ENCODE assay signal across 9 mouse cellular contexts in the genomic region with DNA sequence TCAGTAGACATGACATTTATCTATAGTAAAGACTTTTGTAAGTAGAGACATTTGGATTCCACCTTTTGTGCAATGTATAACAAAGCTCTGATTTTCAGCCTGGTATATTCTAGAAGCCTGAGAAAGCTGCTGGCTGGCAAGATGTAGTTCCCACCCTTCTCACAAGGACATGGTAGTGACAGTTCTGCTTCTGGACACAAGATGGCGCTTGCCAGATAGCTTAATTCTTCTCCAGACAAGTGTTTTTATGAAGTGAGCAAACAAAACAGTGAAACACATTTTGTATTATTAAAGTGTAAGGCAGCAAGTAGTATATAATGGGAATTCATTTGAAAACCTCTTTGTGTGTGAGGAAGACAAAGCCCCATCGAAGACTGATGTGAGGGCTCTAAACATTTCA. TPM values are rescaled to one million over a fixed set of nuclear protein-coding genes. Genes with fewer than 3 reads are reported as not detected.
DNase-seq lines count a peak whose midpoint lies in the region; ATAC-seq and TF ChIP-seq lines count a peak whose summit lies in the region.
"Had no signal": no experiment of that assay in that cellular context is flagged by ENCODE, and none has a peak within 500 bp of the region (broad histone marks: within the 10 kb centered on the region; RNA-seq: fewer than 3 reads in every experiment).

No protein-coding gene starts in this region.

- H3K4me3 ChIP-seq in CH12.LX (replicated peaks in 1 of 3; ENCODE audit: low read depth in 2 of 3, low read length in 2 of 3, poor library complexity in 1 of 3), result no peak overlapping the region
- no peak overlapping the region for H3K4me3 ChIP-seq in midbrain, embryonic 15.5 days

- dilution Hi-C loops in CH12.LX (cut with MboI; ENCODE audit: extremely low pct_ligation_motif_present, extremely low pct_unique_long_range_greater_than_20kb, low sequenced_read_pairs), result no loop called here

- no peaks in the 10 kb centered on the region for H3K36me3 ChIP-seq in CH12.LX (replicated peaks in 1 of 2; ENCODE audit: control insufficient read depth in 1 of 2, insufficient read depth in 1 of 2, low read length in 1 of 2)
- no peaks in the 10 kb centered on the region for H3K36me3 ChIP-seq in midbrain, embryonic 15.5 days (replicated peaks)

- peaks cover 0 to 25% of the 10 kb centered on the region in 2 experiments; a peak in 1 of 4 replicates for H3K4me1 ChIP-seq in CH12.LX (ENCODE audit: control insufficient read depth in 1 of 2, insufficient read depth in 2 of 2)
- H3K4me1 ChIP-seq in midbrain, embryonic 15.5 days, result peaks cover 4% of the 10 kb centered on the region; the same call in 1 of the 2 replicates

- H3K9ac ChIP-seq in CH12.LX (ENCODE audit: insufficient read depth, low read depth), result no peak overlapping the region
- no peak overlapping the region for H3K9ac ChIP-seq in midbrain, embryonic 15.5 days

- peak; percentile 54 to 61 for DNase-seq in heart, postnatal 10 days
- DNase-seq in heart, adult 8-10 months (ENCODE audit: low spot score), result no peak
- DNase-seq in CH12.LX (ENCODE audit: extremely low read depth), result peak; percentile 59
- DNase-seq in adrenal gland, postnatal 14 days, result peak; percentile 44
- peak; percentile 57 for DNase-seq in forelimb bud, embryonic 11.5 days (ENCODE audit: low read depth, low spot score)
- DNase-seq in layer of hippocampus, adult 9-10 months (ENCODE audit: low spot score), result peak; percentile 20

- no peak for TF ChIP-seq POLR2A in CH12.LX (IDR thresholded peaks at IDR 0.05; ENCODE audit: low read depth, low read length)

- TF ChIP-seq RAD21 in CH12.LX (IDR thresholded peaks at IDR 0.05; ENCODE audit: low read depth, low read length), result peak; percentile 46

- 0 out of 2 replicates have a peak, but pooled peaks have one; percentile 46 for ATAC-seq in midbrain, embryonic 15.5 days (replicated peaks)
- no peak for ATAC-seq in activated CD4-positive, CD25-positive, alpha-beta regulatory T cell, adult 4 months

- no peak overlapping the region; the same call in 1 of the 2 replicates for H3K4me2 ChIP-seq in CH12.LX (ENCODE audit: insufficient read depth, low read depth, poor library complexity, severe bottlenecking)
- H3K4me2 ChIP-seq in midbrain, embryonic 15.5 days, result no peak overlapping the region

- no peaks in the 10 kb centered on the region for H3K9me3 ChIP-seq in CH12.LX (replicated peaks; ENCODE audit: low read length)
- no peaks in the 10 kb centered on the region for H3K9me3 ChIP-seq in midbrain, embryonic 15.5 days

- intact Hi-C loops in heart, postnatal 10 days (cut with DNase I), result loop anchor here (5.0 to 10.0 kb wide), 2 partner anchors 148 to 194 kb away; no protein-coding TSS in a partner anchor

- H3K27me3 ChIP-seq in CH12.LX (replicated peaks), result no peaks in the 10 kb centered on the region
- 0 out of 2 replicates have a peak, but pooled peaks cover 3% of the 10 kb centered on the region for H3K27me3 ChIP-seq in midbrain, embryonic 15.5 days (replicated peaks)

- no peak for TF ChIP-seq EP300 in CH12.LX (IDR thresholded peaks at IDR 0.05; ENCODE audit: low read length)

- 33% methylated on average over 2 of the region's 2 CpGs for WGBS in midbrain, embryonic 15.5 days

- H3K27ac ChIP-seq in CH12.LX (ENCODE audit: insufficient read depth, low read depth), result no peak overlapping the region
- H3K27ac ChIP-seq in midbrain, embryonic 15.5 days, result no peak overlapping the region

- peak; percentile 42 to 69; a peak in 3 of 4 replicates for TF ChIP-seq CTCF in CH12.LX (conservative IDR thresholded peaks at IDR 0.05 in 1 of 2, IDR thresholded peaks at IDR 0.05 in 1 of 2; ENCODE audit: low read depth in 2 of 2, low read length in 2 of 2)

- in situ Hi-C loops in CH12.LX (cut with MboI; ENCODE audit: low pct_ligation_motif_present, low pct_unique_long_range_greater_than_20kb, low sequenced_read_pairs), result no loop called here

- no peaks in the 10 kb centered on the region for H3K79me2 ChIP-seq in CH12.LX (replicated peaks; ENCODE audit: control insufficient read depth, extremely low read depth, insufficient read depth, poor library complexity, severe bottlenecking)

TF ChIP-seq in CH12.LX, 34 proteins besides CTCF, POLR2A, EP300 and RAD21:
- TF ChIP-seq SMC3 (IDR thresholded peaks at IDR 0.05; ENCODE audit: low read depth, low read length) (peak; percentile 63), BHLHE40 (IDR thresholded peaks at IDR 0.05; ENCODE audit: low read depth, low read length) (no peak), USF1 (IDR thresholded peaks at IDR 0.05; ENCODE audit: low read depth, low read length) (no peak)

RNA-seq across cellular contexts. Expression of a gene that starts 9.2 kb away (rescaled TPM):
- total RNA-seq in heart, postnatal 10 days (2021), result 1 to 10 TPM; 3.9 to 7.6 TPM
- 1 to 10 TPM; 1.7 to 2.9 (median 2.5) TPM for total RNA-seq in heart, adult 8-10 months (2022)
- total RNA-seq in CH12.LX (2012; rRNA removed) (3.7 and 3.9 TPM in 2 replicates), CH12.LX (2014; rRNA removed) (15.0 and 15.5 TPM in 2 replicates)
- polyA plus RNA-seq in CH12.LX (2012; ENCODE audit: insufficient read length, low read depth), result 4.4 and 4.5 TPM in 2 replicates
- 4.9 and 5.0 TPM in 2 replicates for total RNA-seq in adrenal gland, postnatal 14 days (2021)
- polyA plus RNA-seq in midbrain, embryonic 15.5 days (2015; fragmentation: Nextera tagmentation; extraction: Ambion mirVana), result 8.4 and 8.6 TPM in 2 replicates
- not detected for polyA plus RNA-seq in activated CD4-positive, CD25-positive, alpha-beta regulatory T cell, adult 4 months (2017; shearing (Covaris generic))

RNA-seq across cellular contexts. Expression of a gene that starts 40.0 kb away (rescaled TPM):
- total RNA-seq in heart, postnatal 10 days (2021), result not detected
- not detected for total RNA-seq in heart, adult 8-10 months (2022)
- total RNA-seq in CH12.LX (2012; rRNA removed), result 0.17 TPM in 1 of 2 replicates, not detected in the other
- total RNA-seq in CH12.LX (2014; rRNA removed), result not detected in 2 replicates
- polyA plus RNA-seq in CH12.LX (2012; ENCODE audit: insufficient read length, low read depth), result not detected in 2 replicates
- not detected in 2 replicates for total RNA-seq in adrenal gland, postnatal 14 days (2021)
- not detected in 2 replicates for polyA plus RNA-seq in midbrain, embryonic 15.5 days (2015; fragmentation: Nextera tagmentation; extraction: Ambion mirVana)
- not detected for polyA plus RNA-seq in activated CD4-positive, CD25-positive, alpha-beta regulatory T cell, adult 4 months (2017; shearing (Covaris generic))
- total RNA-seq: layer of hippocampus, postnatal 25 days had no signal
